Mouse (Mus musculus): ENCODE measurements around the gene Arl11.
"Not testable (repeated sequence)": the region's sequence is repeated elsewhere in the genome, so short reads cannot be mapped to it uniquely, and the experiment has no call there.

The Arl11 gene

DNA sequence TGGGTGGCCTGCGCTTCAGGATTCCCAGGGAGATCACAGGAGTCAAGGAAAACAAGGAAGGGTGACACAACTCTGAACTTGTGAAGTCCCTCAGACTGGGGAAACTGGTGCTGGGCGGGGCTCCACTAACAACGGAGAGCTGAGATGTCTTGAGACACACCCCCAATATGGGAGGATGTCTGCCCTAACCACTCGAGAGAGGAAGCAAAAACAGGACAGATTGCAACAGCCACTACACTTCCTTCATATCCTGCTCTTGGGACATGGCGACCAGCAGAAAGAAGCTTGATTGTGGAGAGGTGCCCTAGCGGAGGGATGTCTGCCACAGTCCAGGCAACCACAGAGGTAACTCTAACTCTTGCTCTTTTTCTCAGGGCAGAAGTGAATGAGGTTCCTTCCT lies at the start of gene Arl11:
Gene Arl11, plus strand, starts transcription at position 161 of the 400 bp plus-strand sequence.
- DNase-seq: peak; percentile 51 to 54

DNA sequence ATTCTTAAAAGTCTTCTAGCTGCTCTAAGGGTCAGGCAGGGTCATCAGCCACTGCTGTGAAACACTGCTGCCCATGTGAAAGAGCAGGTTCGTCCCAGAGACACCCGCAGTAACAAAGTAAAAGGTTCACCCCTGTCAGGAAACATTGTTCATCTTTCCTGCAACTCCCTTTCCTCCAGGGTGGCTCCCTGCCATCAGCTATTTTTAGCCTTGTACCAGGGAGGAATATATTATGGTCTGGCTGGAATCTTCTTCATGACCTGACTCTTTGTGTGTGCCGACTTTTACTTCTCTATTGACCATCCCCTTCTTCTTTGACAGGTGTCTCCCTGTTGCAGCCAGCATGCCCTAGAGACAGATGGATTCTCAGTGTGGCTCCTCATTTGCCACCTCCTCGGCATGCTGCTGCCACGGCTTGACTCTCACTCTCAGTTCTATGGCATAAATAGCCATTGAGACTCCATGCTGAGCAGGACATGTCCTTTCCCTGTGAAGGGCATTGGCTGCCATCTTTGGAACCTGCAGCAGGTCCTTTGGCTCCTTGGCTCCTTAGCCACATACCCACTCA lies 41.6 kb upstream of the Arl11 start:
- DNase-seq: no peak

DNA sequence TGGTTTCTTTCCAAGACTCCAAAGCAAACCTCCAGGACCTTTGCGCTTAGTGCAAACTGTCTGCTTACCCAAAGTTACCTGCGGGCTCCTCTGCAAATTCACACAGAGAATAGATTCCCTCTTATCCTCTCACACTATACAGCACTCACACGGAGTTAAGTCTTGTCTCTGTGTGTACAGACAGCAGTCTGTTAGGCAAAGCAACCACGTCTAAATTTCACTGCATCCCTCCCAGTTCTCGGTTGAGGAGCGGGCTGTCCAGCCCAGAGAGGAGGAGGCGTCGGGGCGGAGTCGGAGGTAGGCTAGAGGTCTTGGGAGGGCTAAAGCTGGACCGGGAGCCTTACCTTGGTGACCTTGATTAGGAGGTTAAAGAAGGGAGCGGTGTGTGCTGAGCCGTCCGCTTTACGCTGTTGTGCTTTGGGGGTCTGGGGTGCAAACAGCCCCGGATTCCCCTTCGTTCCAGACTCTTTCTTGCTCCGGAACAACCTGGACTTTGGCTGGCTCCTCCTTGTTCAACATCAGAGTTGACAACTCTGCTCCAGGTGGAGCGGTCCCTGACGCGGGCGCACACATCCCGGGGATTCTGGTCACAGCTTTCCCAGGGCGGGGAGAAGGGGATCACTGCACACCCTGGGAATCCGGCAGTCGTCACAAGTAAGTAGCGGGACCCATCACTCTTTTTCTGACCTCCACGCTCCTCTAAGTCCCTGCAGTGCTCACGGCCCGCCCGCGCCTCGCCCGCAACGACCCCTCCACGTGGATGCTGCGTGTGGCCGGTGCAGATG lies 34.9 kb upstream of the Arl11 start:
- DNase-seq: no peak

DNA sequence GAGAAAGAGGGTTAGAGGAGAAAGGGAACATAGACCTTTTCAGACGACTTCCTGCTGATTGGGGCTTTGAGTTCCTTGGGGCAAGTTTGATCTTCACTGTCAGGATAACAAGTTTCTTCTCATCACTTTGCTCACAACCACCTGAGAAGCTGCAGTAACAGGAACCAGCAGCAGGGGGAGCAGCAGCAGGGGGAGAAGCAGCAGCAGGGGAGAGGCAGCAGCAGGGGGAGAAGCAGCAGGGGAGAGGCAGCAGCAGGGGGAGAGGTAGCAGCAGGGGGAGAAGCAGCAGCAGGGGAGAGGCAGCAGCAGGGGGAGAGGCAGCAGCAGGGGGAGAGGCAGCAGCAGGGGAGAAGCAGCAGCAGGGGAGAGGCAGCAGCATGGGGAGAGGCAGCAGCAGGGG lies 32.3 kb upstream of the Arl11 start:
- DNase-seq: peak in 1 of 2 experiments; percentile 33

DNA sequence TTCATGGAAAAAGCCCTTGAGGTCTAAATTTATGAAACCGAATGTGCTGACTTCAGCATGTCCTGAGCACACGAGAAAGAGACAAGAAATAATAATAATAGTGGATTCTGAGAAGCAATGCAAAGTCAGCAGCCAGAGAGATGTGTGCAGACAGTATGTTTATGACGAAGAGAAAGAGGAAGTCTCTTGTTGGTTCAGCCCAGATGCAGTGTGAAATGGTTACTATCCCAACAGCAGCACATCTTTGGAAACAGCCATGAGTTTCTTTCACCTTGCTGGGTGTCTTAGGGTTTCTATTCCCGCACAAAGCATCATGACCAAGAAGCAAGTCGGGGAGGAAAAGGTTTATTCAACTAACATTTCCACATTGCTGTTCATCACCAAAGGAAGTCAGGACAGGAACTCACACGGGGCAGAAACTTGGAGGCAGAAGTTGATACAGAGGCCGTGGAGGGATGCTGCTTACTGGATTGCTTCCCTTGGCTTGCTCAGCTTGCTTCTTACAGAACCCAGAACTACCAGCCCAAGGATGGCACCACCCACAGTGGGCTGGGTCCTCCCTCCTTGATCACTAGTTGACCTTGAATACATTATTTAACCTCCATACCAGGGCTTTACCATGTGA lies 30.8 kb upstream of the Arl11 start:
- DNase-seq: no peak

GRCm38 (mm10) chr14:61288606-61289286 lies 20.8 kb upstream of the Arl11 start:
- no peak for DNase-seq

DNA sequence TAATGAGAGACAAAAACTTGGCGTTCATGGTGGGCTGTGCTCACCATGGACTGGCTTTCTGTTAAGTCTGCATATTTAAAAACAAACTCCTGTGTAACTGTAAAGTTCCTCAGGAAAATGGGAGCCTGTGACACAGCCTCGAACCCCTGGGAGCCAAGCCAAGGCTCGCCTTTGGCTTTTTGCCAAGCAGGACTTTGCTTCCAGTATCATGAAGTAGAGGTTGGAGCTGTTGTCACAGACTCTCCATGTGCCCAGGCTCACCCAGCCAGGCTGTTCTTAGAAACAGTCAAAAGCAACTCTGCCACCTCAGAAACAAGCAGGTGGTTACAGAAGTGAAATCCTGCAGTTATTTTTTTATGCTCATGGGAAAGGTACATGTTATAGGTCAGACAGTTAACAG lies 18.9 kb upstream of the Arl11 start:
- peak in 1 of 2 experiments; percentile 13 for DNase-seq

- peak; percentile 60 to 64 for DNase-seq
Measured at GRCm38 (mm10) chr14:61293884-61294737, 15.4 kb upstream of the Arl11 start.

DNA sequence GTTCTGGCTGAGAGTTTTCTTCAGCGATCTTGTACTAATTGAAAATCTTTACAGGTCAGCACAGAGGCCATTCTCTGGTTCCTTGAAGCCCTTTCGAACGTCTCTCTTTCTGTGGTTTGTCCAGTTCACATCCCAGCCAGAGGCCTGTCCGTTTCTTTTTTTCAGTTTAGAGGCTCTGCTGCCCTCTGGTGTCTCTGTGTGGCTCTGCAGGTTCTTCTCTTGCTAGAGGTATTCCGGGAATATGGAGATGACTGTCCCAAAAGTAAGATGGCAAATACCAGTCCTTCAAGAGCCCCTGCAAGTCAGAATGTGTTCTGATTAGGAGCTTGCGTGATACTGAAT lies 14.8 kb upstream of the Arl11 start:
- peak; percentile 32 to 40 for DNase-seq

GRCm38 (mm10) chr14:61299810-61300209 lies 9.7 kb upstream of the Arl11 start:
- DNase-seq: no peak

DNA sequence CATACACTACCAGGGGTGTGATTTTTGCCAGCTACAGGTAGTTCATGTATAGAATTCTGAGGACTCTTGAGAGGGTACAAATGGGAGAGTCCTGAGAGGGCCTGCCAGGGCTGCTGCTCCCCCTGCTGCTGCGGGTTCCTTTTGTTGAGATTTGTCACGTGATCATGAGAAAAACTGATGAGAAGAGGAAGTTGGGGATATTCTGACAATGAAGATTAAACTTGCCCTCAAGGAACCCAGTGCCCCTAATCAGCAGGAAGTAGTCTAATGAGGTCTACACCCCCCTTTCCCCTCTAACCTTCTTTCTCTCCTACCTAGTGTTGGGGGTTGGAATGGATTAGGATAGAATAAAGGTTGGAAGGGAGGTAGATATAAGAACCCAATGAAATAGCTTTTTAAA lies 8.2 kb upstream of the Arl11 start:
- DNase-seq: no peak

DNA sequence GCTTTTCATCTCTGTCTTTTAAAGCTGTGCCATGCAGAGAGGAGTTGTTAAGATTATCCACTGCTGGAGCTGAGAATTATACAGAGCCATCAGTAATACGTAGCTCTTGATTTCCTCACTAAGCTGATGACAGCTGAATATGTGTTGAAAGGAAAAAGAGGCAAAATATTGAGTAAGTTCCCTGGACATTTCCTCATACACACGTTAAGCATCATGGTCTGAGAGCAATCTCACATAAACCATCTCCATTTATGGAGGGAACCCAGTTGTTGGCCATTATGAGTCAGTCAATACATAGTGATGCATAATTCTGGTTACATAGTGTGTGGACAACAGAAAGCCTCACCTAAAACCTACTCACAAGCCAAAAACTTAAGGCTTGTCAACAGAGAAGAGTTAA lies 7.1 kb upstream of the Arl11 start:
- DNase-seq: no peak

- no peak for DNase-seq
Measured at GRCm38 (mm10) chr14:61303969-61304609, 5.5 kb upstream of the Arl11 start.

DNA sequence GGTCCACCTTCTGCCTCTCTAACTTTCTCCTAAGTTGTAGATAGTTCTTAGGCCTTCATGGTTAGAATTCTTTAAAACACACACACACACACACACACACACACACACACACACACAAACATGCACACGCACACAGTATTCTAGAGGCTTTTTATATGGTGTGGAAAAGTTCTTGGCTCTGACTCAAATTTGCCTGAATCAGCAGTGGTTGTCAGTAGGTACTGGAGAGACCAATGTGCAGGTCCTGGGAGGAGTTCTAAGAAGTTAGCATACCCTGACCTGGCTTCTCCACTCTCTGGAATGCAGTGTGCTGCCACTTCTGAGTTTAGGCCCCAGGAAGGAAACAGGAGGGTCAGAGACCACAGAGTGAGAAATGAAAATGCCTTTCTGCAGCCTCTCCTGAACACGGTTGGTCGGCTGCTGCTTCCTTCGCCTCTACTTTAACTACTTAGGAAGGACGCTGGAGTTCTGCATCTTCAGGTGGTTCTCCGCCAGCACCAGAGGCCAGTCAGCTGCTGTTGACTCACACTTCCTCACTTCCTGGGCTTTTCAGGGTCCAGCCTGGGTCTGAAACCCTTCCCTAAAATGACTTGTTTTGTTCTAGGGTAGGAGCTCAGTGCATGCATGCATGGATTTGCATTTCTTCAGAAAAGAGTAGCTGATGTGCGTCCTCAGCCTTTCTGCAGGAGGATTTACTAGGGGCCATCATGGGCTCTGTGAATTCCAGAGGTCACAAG lies 651 bp downstream of the Arl11 start:
- no peak for DNase-seq

DNA sequence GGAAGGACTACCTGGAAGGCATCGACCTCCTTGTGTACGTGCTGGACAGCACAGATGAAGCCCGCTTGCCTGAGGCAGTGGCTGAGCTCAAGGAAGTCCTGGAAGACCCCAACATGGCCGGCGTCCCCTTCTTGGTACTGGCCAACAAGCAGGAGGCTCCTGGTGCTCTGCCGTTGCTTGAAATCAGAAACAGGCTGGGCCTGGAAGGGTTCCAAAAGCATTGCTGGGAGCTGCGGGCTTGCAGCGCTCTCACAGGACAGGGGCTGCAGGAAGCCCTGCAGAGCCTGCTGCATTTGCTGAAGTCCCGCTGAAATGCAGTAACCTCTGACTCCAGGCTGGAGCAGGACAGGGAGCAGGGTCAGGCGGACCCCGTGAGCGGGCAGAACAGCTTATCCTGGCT lies 1.4 kb downstream of the Arl11 start:
- no peak for DNase-seq

GRCm38 (mm10) chr14:61316861-61317260 lies 7.3 kb downstream of the Arl11 start:
- peak; percentile 44 to 65 for DNase-seq

DNA sequence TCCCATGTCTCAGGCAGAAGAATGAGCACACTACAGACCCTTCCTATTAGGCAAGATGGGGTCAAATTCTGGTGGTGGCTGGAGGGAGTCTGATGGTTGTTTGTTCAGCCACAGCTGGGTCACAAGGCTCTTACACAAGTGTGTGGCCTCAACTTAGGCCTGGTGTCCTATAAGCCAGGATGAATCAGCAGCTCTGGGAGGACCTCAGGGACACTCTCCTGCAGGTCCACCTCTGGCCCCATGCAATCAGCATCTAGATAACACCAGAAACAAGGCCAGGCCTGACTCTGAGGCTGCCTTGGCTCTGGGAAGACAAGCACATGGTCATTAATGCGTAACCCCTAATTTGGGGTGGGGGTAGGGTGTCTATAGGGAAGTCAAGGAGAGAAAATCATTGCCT lies 11.2 kb downstream of the Arl11 start:
- peak; percentile 22 to 33 for DNase-seq

- no peak for DNase-seq
Measured at GRCm38 (mm10) chr14:61321200-61321599, 11.6 kb downstream of the Arl11 start.

DNA sequence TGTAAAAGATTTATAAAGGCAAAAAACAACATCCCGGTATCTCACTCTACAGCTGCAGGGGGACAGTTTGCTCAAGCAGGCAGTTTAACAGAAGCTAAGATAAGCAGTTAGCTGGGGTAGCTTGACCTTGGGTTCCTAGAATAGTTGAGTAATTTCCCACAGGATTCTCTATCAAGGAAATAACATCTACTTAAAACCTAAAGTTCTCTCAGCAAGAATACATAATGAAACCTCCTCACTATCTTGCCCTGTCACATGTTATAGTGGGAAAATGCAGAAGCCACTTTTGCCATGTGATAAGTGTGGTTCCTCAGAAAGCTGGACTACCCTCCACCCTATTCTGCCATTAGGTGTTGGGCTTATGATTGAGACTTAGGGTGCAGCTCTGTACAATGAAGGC lies 13.2 kb downstream of the Arl11 start:
- no peak for DNase-seq

GRCm38 (mm10) chr14:61327007-61327406 lies 17.5 kb downstream of the Arl11 start:
- DNase-seq: not testable (repeated sequence)
